Mouse (Mus musculus) hindbrain, embryonic 13.5 days (tissue): ENCODE measurements at regions not wholly inside any gene's neighbourhood (a gene's known extent, or its start where the extent isn't known, plus 50 kb on each side); places are given as distances from the start of the nearest gene placed in this dataset.

Source experiments
- ATAC-seq: fragments of 200-750 bp; cut with Nextera tagmentation; 2 replicates; pipeline ENCODE4 v1.8.0; 2017; ENCODE audit warnings: moderate TSS enrichment; ENCODE audit not compliant: low FRiP score
- H3K27ac ChIP-seq: fragments of 300-500 bp; sonication (generic); 2 replicates; pipeline ENCODE4 v1.5.1; 2015; ENCODE audit warnings: inconsistent platforms, mild to moderate bottlenecking, moderate library complexity
- H3K27me3 ChIP-seq: fragments of 300-500 bp; sonication (generic); 2 replicates; pipeline ENCODE4 v1.6.1; 2015; ENCODE audit warnings: mild to moderate bottlenecking, inconsistent platforms
- H3K36me3 ChIP-seq: fragments of 300-500 bp; sonication (generic); 2 replicates; pipeline ENCODE4 v1.6.1; 2015; ENCODE audit warnings: mild to moderate bottlenecking, inconsistent platforms
- H3K4me1 ChIP-seq: fragments of 300-500 bp; sonication (generic); replicated peaks from 2 replicates; pipeline ENCODE4 v1.6.1; 2015; ENCODE audit warnings: inconsistent platforms
- H3K4me2 ChIP-seq: fragments of 300-500 bp; sonication (generic); 2 replicates; pipeline ENCODE4 v1.6.1; 2015; ENCODE audit warnings: inconsistent platforms, mild to moderate bottlenecking, moderate library complexity
- H3K4me3 ChIP-seq: fragments of 300-500 bp; sonication (generic); 2 replicates; pipeline ENCODE4 v1.5.1; 2015; ENCODE audit warnings: mild to moderate bottlenecking, inconsistent platforms
- H3K9ac ChIP-seq: fragments of 300-500 bp; sonication (generic); 2 replicates; pipeline ENCODE4 v1.6.1; 2015; ENCODE audit warnings: mild to moderate bottlenecking, inconsistent platforms
- H3K9me3 ChIP-seq: fragments of 300-500 bp; sonication (generic); 2 replicates; pipeline ENCODE4 v1.6.1; 2016; ENCODE audit warnings: inconsistent platforms
- WGBS: fragments of 180-500 bp; shearing (Covaris S2); methylation state at CpG from one replicate; pipeline ENCODE4 v1.1.7; 2015; 5-methylcytosine and 5-hydroxymethylcytosine counted together

GRCm38 (mm10) chr6:13523463-13524202 is 84.3 kb downstream of the Tmem168 start:
- Histone ChIP-seq H3K4me3 (no peak overlapping the region), H3K36me3 (no peaks in the 10 kb centered on the region)
- no peak for ATAC-seq

DNA sequence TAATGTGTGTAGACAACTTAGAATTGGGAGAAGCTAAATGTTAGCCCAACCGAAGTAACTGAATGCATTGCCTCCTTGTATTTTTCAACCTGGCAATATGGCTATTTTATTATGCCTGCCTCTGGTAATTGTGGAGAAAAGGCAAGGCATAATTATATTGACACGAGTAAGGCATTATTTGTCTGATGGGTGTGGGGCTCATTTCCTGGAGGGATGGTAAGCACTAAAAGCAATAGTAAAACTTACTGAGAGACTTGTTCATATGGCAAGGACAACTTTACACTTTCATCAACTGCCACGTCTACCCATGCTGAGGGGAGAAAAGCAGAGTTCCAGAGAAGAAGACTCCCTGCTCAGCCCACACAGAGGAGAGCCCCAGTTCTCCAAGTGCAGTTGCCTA is 93.8 kb downstream of the Tmem168 start:
- H3K4me3 ChIP-seq: no peak overlapping the region
- 83% methylated on average over 3 of the region's 3 CpGs for WGBS
- H3K9me3 ChIP-seq: no peaks in the 10 kb centered on the region
- ATAC-seq: no peak
- no peak overlapping the region for H3K9ac ChIP-seq
- H3K36me3 ChIP-seq: no peaks in the 10 kb centered on the region
- H3K27ac ChIP-seq: no peak overlapping the region
- H3K4me1 ChIP-seq: no peaks in the 10 kb centered on the region
- no peaks in the 10 kb centered on the region for H3K27me3 ChIP-seq
- no peak overlapping the region for H3K4me2 ChIP-seq

More at GRCm38 (mm10) chr6:13523463-13524202, 84.3 kb downstream of the Tmem168 start:
- Histone ChIP-seq H3K27ac (no peak overlapping the region), H3K27me3 (no peaks in the 10 kb centered on the region), H3K9me3 (no peaks in the 10 kb centered on the region), H3K9ac (no peak overlapping the region), H3K4me2 (no peak overlapping the region), H3K4me1 (no peaks in the 10 kb centered on the region)
- 81% methylated on average over 8 of the region's 8 CpGs for WGBS

- Histone ChIP-seq H3K4me1 (no peaks in the 10 kb centered on the region), H3K4me3 (no peak overlapping the region), H3K36me3 (no peaks in the 10 kb centered on the region), H3K9ac (no peak overlapping the region), H3K27ac (no peak overlapping the region), H3K27me3 (no peaks in the 10 kb centered on the region), H3K4me2 (no peak overlapping the region), H3K9me3 (no peaks in the 10 kb centered on the region)
- ATAC-seq: no peak
- WGBS: 89% methylated on average over 5 of the region's 5 CpGs
Measured at GRCm38 (mm10) chr6:13476493-13477129, 131.3 kb downstream of the Tmem168 start.

DNA sequence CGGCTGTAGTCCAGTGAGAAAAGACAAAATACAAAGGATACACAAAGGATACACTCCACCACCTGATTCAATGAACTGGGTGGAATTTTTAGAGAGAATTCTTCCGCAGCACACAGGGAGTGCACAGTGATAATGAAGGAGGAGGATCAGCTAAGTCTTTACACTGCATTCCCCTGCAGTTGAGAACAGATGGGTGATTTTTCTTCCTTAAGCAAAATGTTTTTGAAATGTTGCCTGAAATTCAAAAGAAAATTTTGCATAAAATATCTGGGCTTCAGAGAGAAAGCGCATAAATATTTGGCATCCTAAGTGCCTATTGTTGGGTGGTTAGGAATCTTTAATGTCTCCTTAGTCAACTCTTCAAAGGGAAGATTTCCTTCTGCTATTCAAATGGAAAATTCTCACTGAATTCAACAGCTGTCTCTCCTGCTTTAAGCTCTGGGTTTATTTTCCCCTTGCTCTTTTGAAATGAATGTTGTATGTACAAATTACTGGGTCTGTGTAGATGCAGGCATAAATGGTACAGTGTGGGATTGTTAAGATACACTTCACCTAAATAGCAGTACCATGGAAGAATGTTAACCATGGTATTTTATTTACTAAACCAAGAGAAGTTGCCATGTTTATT is 158.6 kb downstream of the Tmem168 start:
- H3K4me3 ChIP-seq: no peak overlapping the region
- H3K4me2 ChIP-seq: no peak overlapping the region
- H3K9me3 ChIP-seq: no peaks in the 10 kb centered on the region
- no peaks in the 10 kb centered on the region for H3K4me1 ChIP-seq
- no peak overlapping the region for H3K27ac ChIP-seq
- no peak overlapping the region for H3K9ac ChIP-seq
- WGBS: 69% methylated on average over 3 of the region's 3 CpGs
- H3K36me3 ChIP-seq: no peaks in the 10 kb centered on the region
- ATAC-seq: no peak
- H3K27me3 ChIP-seq: no peaks in the 10 kb centered on the region

- H3K27ac ChIP-seq: no peak overlapping the region
- H3K27me3 ChIP-seq: no peaks in the 10 kb centered on the region
- H3K9ac ChIP-seq: no peak overlapping the region
- no peak overlapping the region for H3K4me3 ChIP-seq
- H3K36me3 ChIP-seq: no peaks in the 10 kb centered on the region
- no peaks in the 10 kb centered on the region; the same call in 1 of the 2 replicates for H3K9me3 ChIP-seq
- no peak for ATAC-seq
- H3K4me1 ChIP-seq: no peaks in the 10 kb centered on the region
- no peak overlapping the region for H3K4me2 ChIP-seq
Measured at GRCm38 (mm10) chr6:13413768-13414167, 189.0 kb upstream of the Vwde start.

- Histone ChIP-seq H3K4me2 (no peak overlapping the region), H3K9me3 (no peaks in the 10 kb centered on the region; the same call in 1 of the 2 replicates), H3K4me3 (no peak overlapping the region), H3K4me1 (no peaks in the 10 kb centered on the region), H3K36me3 (no peaks in the 10 kb centered on the region), H3K27ac (no peak overlapping the region), H3K27me3 (no peaks in the 10 kb centered on the region), H3K9ac (no peak overlapping the region)
- ATAC-seq: no peak
- WGBS: 89% methylated on average over 3 of the region's 3 CpGs
Measured at GRCm38 (mm10) chr6:13413092-13413491, 188.3 kb upstream of the Vwde start.

GRCm38 (mm10) chr6:13384469-13384868 is 159.7 kb upstream of the Vwde start:
- no peaks in the 10 kb centered on the region for H3K9me3 ChIP-seq
- no peaks in the 10 kb centered on the region for H3K27me3 ChIP-seq
- no peaks in the 10 kb centered on the region for H3K4me1 ChIP-seq
- H3K27ac ChIP-seq: no peak overlapping the region
- ATAC-seq: no peak
- no peak overlapping the region for H3K9ac ChIP-seq
- no peaks in the 10 kb centered on the region for H3K36me3 ChIP-seq
- H3K4me3 ChIP-seq: no peak overlapping the region
- H3K4me2 ChIP-seq: no peak overlapping the region
- 95% methylated on average over 1 of the region's 1 CpGs for WGBS

GRCm38 (mm10) chr6:13383211-13383610 is 158.4 kb upstream of the Vwde start:
- H3K4me2 ChIP-seq: no peak overlapping the region
- no peak overlapping the region for H3K27ac ChIP-seq
- H3K4me1 ChIP-seq: no peaks in the 10 kb centered on the region
- no peaks in the 10 kb centered on the region for H3K27me3 ChIP-seq
- 90% methylated on average over 2 of the region's 2 CpGs for WGBS
- no peak overlapping the region for H3K9ac ChIP-seq
- H3K36me3 ChIP-seq: no peaks in the 10 kb centered on the region
- no peak overlapping the region for H3K4me3 ChIP-seq
- H3K9me3 ChIP-seq: no peaks in the 10 kb centered on the region
- no peak for ATAC-seq

- Histone ChIP-seq H3K36me3 (no peaks in the 10 kb centered on the region), H3K27me3 (no peaks in the 10 kb centered on the region), H3K9me3 (no peaks in the 10 kb centered on the region), H3K27ac (no peak overlapping the region), H3K9ac (no peak overlapping the region), H3K4me2 (no peak overlapping the region), H3K4me3 (no peak overlapping the region), H3K4me1 (no peaks in the 10 kb centered on the region)
- 56% methylated on average over 3 of the region's 3 CpGs for WGBS
- ATAC-seq: no peak
Measured at GRCm38 (mm10) chr6:13380819-13381218, 156.1 kb upstream of the Vwde start.

DNA sequence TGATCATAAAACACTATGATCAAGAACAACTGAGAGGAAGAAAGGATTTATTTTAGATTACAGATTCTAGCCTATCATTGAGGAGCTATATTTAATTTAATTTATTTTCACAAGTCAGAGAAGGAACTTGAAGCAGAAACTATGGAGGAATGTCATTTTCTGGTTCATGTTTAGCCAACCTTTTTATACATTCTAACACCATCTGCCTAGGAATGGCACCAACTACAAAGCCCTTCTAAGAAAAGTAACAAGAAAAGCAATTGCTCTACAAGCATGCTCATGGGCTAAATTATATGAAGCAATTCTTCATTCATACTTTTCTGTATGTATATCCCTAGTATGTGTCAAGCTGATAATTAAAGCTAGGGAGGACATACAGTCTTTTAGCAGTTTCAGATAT is 155.0 kb upstream of the Vwde start:
- H3K9me3 ChIP-seq: no peaks in the 10 kb centered on the region
- no peak overlapping the region for H3K4me3 ChIP-seq
- H3K36me3 ChIP-seq: no peaks in the 10 kb centered on the region
- no peak overlapping the region for H3K9ac ChIP-seq
- H3K27me3 ChIP-seq: no peaks in the 10 kb centered on the region
- ATAC-seq: no peak
- H3K4me2 ChIP-seq: no peak overlapping the region
- no peaks in the 10 kb centered on the region for H3K4me1 ChIP-seq
- H3K27ac ChIP-seq: no peak overlapping the region

DNA sequence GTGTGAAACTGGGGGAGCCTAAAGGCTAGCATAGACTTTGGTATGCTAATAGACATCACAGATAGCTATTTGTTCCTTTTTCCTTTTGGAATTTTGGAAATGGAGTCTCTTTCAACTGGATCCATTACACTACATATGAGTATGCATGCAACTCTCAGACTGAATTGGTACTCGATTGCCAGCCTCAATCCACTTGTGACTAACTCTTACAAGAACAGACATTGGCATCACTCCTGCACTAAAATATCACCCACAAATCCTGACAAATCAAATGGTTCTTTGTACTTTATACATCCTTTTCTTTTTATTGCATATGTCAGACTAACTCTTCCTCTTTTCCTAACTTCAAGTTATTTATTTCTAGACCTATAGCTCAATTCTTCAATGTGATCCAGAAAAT is 149.1 kb upstream of the Vwde start:
- Histone ChIP-seq H3K27me3 (no peaks in the 10 kb centered on the region), H3K4me2 (no peak overlapping the region), H3K9me3 (no peaks in the 10 kb centered on the region), H3K27ac (no peak overlapping the region), H3K36me3 (no peaks in the 10 kb centered on the region), H3K9ac (no peak overlapping the region), H3K4me3 (no peak overlapping the region), H3K4me1 (no peaks in the 10 kb centered on the region; the same call in 1 of the 2 replicates)
- no peak for ATAC-seq
- WGBS: 91% methylated on average over 1 of the region's 1 CpGs

DNA sequence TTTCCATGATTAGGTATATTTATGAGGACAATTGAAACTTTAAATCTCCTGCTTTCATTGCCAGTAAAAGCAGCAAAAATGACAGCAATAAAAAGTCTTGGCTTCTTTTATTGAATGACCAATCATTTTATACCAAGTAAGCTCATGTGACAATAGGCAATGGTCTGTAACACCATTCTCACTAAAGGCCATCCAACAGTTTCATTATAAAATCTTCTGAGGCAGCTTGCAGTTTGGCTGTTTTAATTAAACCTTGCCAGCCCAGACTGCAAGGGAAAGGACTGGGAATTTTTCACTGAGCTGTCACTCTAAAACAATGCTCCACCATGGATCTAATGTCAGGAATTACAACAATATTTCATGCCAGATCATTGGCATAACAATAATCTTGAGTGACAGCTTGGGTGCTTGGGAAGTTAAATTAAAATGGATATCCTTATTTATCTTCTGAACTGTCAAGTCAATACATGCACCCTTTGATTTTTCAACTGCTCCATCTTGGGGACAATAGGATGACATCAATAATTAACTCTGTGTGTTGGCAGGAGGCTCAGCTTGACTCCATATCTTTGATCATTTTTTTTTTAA is 145.0 kb upstream of the Vwde start:
- Histone ChIP-seq H3K4me2 (no peak overlapping the region), H3K9me3 (no peaks in the 10 kb centered on the region), H3K36me3 (no peaks in the 10 kb centered on the region), H3K4me1 (no peaks in the 10 kb centered on the region; the same call in 1 of the 2 replicates), H3K27ac (no peak overlapping the region), H3K4me3 (no peak overlapping the region), H3K27me3 (no peaks in the 10 kb centered on the region), H3K9ac (no peak overlapping the region)
- peak; percentile 59; the same call in 1 of the 2 replicates for ATAC-seq
